Mouse (Mus musculus): Measurements from ENCODE around the gene Tmem53. TPM values are rescaled to one million over a fixed set of nuclear protein-coding genes. Genes with fewer than 3 reads are reported as not detected.

Tmem53 gene
- total RNA-seq (2017) = 0.29 TPM in 1 of 3 replicates, not detected in the others

DNA sequence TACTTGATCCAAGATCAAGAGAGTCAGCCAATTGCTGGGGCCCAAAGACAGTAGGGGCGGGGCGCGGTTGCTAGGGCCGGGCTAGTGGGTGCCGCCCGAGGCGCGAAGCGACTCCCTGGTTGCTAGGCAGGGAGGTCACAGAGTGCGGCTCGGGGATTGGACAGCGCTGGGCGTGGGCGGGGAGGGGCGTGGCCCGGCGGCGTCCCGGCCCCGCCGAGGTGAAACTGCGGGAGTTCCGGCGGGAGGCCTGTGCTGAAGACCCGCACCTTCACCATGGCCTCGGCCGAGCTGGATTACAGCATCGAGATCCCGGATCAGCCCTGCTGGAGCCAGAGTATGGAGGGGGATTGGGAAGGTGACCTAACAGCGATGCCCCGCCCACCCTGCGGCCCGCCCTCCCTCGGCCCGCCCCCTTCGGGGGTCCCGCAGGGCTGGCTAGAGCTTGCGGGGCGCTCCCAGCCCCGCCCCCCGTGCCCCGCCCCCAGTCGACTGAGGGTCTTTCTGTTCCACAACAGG is at the start of gene Tmem53, which contains the start of gene Armh1:
Gene Tmem53, plus strand, starts transcription at position 151 of the 516 bp plus-strand sequence.
Gene Armh1, minus strand, starts transcription at position 325 of the 516 bp plus-strand sequence.
- ATAC-seq (replicated peaks; ENCODE audit: insufficient number of reproducible peaks, low FRiP score, low TSS enrichment, poor library complexity, severe bottlenecking) = peak; percentile 92

DNA sequence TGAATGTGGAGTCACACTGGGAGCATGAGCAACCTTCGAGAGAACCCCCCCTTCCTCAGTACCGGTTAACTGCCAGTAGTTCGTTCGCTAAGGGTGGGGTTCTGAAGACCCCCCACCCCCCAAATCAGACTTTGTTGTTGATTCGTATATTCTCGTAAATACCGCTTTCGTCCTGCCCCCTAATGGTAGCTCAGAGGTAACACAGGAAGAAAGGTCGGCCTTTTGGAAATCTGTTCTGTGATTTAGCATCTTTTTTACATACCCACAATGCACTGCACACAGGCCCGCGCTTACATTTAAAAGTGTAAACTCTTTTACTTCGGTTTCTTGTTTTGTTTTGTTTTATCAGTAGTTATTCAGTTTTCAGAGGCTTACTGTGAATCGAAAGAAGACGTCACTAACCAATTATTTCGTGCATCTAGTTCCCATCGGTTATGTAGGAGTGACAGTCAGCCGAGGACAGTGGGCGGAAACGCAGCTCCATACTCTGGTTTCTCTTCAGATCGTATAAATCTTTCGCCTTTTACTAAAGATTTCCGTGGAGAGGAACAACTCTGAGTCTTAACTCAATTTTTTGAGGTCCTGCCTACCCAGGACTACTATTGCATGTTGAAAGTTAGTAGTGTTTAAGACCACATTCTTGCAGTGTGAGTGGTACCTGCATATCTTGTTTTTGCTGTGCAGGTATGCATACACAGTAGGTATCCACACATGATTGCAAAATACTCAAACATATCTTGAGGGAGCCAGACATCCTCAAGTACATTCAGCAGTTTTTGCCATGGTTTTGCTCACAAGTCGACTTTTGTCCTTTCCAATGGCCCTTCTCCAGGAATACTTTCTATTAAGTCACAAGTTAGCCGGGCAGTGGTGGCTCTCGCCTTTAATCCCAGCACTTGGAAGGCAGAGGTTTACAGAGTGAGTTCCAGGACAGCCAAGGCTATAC is 49.4 kb upstream of the Tmem53 start:
- ATAC-seq (replicated peaks; ENCODE audit: insufficient number of reproducible peaks, low FRiP score, low TSS enrichment, poor library complexity, severe bottlenecking) = peak; percentile 96

DNA sequence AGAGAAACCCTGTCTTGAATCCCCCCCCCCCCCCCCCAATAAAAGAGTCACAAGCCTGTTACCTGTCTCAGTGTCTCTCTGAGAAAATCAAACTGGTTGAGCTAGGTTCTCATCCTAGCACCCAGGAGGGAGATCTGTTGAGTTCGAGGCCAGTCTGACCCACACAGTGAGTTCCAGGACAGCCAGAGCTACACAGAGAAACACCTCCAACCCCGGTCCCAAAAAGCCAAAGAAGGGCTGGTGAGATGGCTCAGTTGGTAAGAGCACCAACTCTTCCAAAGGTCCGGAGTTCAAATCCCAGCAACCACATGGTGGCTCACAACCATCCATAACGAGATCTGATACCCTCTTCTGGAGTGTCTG is 48.8 kb upstream of the Tmem53 start:
- no peak for ATAC-seq (replicated peaks; ENCODE audit: insufficient number of reproducible peaks, low FRiP score, low TSS enrichment, poor library complexity, severe bottlenecking)

DNA sequence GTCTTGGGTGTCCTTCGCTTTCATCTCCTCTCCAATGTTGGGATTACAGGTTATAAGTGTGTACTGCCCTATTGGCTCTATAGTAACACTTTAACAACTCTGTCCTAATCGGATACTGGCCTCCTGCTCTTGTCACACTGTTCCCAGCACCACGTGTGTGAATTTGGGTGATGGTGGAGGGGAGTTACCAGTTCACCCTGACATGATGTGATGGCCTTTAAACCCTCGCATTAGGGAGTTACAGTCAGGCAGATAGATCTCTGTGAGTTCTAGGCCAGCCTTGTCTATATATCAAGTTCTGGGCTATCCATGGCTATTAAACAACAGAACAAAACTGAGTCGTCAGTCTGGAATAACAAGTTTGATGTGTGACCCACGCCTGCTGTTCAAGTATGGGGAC is 42.2 kb upstream of the Tmem53 start:
- no peak for ATAC-seq (replicated peaks; ENCODE audit: insufficient number of reproducible peaks, low FRiP score, low TSS enrichment, poor library complexity, severe bottlenecking)

DNA sequence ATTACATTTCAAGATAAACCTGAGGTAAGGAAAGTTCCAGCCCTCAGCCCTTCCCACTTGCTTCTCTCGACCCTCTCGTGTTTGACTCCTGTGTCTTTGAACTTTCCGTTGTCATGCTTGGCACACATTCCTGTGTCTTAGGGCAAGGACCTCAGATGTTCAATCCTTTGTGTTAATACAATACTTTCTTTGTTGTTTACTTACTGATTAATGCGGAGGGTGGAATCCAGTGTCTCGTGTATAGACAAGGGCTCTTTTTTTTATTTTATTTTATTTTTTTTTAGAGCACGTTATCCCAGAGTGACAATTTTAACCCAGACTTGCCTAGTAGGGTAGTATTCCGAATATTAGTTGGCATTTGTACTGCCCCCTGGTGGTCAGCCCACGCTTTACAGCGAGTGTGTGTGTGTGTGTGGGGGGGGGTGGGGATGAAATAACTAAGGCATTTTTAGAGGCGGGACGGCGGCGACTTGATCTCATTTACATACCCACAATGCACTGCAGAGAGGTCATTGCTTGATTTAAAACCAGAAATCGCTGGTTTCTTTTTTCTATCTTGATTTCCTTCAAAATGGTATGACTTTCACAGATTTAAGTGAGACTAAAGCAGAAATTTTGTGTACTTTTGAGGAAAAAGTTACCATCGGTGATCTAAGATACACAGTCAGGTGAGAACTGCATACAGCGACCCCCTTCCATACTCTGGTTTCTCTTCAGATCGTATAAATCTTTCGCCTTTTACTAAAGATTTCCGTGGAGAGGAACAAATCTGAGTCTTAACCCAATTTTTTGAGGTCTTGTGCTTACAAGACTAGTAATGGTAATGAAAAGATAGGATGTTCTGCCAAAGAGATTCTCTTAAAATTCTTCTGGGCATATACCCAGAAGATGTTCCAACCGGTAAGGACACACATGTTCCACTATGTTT is 41.3 kb upstream of the Tmem53 start:
- ATAC-seq (replicated peaks; ENCODE audit: insufficient number of reproducible peaks, low FRiP score, low TSS enrichment, poor library complexity, severe bottlenecking) = peak; percentile 94

DNA sequence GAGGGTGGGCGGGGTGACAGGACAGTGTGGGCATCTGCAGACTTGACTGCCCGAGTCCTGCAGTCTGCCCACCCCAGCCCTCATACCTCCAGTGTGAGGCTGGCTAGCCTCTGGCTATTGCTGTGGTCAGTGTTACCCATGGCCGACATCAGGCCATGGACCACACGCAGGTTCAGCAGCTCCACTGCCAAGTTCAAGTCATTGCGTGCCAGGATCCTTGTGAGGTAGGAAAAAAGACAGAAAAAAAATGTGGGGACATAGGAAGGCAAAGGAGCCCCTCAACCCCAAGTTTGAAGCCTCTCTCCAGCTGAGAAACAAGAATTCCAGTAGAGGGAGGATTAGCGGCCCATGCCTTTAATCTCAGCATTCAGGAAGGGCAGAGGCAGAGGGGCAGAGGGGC is 37.5 kb upstream of the Tmem53 start:
- no peak for ATAC-seq (replicated peaks; ENCODE audit: insufficient number of reproducible peaks, low FRiP score, low TSS enrichment, poor library complexity, severe bottlenecking)

DNA sequence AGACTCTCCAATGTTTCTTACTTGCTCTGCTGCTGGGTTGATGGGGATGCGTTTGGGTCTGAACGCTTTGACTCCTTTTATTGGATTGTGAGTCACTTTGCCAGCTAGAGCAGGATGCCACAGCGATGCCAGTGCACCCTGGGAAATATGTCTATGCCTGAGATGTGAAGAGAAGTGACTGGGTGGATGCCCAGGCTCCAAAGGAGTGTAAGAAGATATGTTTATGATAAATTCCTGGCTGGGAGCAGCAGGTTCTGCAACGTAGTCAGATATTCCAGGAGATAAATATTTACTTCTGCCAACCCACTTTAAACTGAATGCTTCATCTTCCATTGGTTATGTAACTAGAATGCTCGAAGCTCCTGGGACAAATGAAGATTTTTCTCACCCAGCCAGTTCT is 34.7 kb upstream of the Tmem53 start:
- no peak for ATAC-seq (replicated peaks; ENCODE audit: insufficient number of reproducible peaks, low FRiP score, low TSS enrichment, poor library complexity, severe bottlenecking)

DNA sequence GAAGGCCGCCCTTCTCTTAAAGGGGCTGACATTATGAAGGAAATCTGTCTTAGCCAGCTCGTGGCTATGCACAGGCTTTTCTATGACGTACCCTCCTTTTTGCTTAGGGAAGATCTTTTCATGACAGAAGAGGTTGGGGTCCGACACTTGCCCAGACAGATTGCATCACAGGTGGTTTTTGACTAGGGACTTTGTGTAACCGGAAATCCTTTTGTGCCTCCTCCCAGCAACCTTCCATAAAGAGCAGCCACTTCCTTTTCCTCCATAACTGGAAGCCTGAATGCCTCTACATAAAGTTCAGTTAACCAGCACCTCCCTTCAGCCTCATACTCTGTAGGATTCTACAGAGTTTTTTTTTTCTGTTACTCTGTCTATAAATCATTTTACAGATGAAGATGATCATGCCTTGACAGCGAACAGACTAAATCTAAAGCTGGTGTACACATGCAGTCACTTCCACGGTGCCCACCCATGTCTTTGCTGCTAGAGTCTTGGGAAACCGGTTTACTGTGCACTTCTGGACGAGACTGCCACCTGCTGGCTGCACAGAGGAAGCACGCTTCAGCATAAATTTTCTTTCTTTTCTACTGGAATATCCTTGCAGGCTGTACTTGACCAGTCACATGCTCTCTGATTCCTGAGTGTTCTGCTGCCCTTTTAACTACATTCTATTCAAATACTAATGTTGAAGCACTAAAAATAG is 33.1 kb upstream of the Tmem53 start:
- ATAC-seq (replicated peaks; ENCODE audit: insufficient number of reproducible peaks, low FRiP score, low TSS enrichment, poor library complexity, severe bottlenecking) = peak; percentile 76

DNA sequence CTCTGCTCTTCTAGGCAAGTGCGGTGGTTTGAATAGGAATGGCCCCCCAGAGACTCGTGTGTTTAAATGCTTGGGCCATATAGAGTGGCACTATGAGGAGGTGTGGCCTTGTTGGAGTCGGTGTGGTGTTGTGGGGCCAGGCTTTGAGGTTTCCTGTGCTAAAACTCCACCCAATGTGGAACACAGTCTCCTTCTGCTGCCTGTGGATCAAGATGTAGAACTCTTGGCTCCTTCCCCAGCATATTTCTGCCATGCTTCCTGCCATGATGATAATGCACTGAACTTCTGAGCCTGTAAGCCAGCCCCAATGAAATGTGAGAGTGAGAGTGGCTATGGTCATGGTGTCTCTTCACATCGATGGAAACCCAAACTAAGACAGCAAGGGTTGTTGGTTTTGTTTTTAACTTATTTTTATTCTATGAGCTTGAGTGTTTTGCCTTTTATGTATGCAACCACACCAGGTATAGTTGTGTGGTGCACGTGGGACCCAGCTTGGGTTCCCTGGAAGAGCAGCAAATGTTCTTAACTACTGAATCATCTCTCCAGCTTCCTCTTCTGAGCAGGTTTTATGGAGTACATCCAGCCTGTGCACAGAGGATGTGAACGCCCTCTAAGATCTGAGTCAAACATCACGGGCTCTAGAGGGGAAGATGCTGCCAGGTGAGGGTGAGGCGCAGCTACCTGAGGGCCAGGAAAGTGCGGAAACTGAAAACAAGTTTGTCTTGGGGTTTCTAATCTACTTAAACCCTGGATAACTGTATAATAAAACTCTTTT is 30.8 kb upstream of the Tmem53 start:
- no peak for ATAC-seq (replicated peaks; ENCODE audit: insufficient number of reproducible peaks, low FRiP score, low TSS enrichment, poor library complexity, severe bottlenecking)

DNA sequence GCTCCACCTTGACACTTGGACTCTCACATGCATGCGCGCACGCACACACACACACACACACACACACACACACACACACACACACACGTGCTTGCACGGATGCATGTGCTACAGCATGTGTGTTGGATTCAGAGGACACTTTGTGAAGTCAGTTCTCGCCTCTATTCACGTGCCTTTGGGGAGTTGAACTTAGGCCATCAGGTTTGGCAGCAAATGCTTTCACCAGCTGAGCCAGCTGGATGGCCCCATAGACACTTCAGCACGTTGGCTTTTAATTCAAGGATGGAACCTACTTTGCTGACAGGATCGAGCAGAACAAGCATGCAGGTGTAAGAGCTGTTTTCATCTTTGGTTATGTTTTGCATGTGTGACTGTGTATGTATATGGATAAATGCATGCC is 29.9 kb upstream of the Tmem53 start:
- no peak for ATAC-seq (replicated peaks; ENCODE audit: insufficient number of reproducible peaks, low FRiP score, low TSS enrichment, poor library complexity, severe bottlenecking)

DNA sequence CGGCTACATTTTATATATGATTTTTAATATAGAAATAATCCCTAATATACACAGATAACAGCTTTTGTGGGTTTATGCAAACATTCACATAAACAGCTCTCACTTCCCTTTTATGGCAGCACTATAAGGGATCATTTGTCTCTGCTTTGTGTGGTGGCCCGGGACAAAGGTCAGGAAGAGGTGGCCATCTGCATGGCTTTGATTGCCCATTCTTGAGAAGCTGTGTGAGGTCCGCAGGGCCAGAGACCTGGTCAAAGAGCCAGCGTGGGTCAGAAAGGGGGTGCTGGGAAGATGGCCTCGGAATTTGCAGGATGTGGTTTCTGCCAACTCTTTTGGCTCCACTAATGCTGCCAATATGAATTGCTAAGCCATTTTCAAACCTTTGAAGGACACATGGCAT is 28.8 kb upstream of the Tmem53 start:
- ATAC-seq (replicated peaks; ENCODE audit: insufficient number of reproducible peaks, low FRiP score, low TSS enrichment, poor library complexity, severe bottlenecking) = 0 out of 2 replicates have a peak, but pooled peaks have one; percentile 16

DNA sequence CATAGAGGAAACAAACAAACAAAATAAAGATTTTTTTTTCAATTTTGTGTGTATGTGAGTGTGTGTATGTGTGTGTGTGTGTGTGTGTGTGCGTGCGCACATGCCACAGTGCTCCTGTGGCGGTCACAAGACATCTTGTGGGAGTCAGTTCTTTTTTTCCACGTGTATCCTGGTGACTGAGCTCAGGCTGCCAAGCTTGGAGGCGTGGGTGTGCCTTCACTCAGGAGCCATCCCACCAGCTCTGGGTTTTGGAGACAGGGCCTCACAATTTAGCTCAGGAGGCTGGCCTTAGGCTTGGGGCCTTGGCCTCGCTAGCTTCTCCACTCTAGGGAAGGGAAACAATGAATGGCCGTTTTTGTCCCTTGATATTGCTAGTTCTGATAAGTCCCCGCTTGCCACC is 27.6 kb upstream of the Tmem53 start:
- no peak for ATAC-seq (replicated peaks; ENCODE audit: insufficient number of reproducible peaks, low FRiP score, low TSS enrichment, poor library complexity, severe bottlenecking)

DNA sequence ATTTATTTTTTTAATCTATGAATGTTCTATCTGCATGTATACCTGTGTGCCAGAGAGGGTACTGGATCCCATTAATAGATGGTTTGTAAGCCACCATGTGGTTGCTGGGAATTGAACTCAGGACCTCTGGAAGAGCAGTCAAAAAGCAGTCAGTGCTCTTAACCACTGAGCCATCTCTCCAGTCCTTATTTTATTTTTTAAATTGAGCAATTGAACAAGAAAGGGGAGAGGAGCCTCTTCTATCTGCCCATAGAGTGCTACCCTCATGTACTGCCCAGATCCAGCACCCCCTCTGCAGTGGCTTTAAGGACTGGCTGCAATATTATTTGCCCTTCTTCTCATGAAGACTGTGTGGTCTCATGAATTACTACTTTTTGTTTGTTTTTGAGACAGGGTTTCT is 26.5 kb upstream of the Tmem53 start:
- no peak for ATAC-seq (replicated peaks; ENCODE audit: insufficient number of reproducible peaks, low FRiP score, low TSS enrichment, poor library complexity, severe bottlenecking)

DNA sequence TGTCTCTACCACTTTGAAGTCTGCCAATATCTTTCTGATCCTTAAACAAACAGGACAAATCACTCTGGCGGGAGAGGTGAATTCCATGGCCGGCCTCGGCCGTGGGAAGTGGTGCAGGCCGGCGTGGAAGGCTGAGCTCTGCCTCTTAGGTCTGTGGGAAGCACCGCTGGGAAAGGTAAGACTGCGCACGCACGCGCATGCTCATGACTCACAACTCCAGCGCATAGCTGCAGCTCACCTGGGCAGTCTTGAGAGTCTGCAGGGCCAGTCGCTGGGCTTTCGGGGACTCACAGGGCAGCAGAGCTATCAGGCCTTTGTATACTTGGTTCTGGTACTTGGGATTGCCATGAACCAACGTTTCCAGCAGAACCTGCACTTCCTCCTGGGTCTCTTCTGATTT is 22.2 kb upstream of the Tmem53 start:
- no peak for ATAC-seq (replicated peaks; ENCODE audit: insufficient number of reproducible peaks, low FRiP score, low TSS enrichment, poor library complexity, severe bottlenecking)

DNA sequence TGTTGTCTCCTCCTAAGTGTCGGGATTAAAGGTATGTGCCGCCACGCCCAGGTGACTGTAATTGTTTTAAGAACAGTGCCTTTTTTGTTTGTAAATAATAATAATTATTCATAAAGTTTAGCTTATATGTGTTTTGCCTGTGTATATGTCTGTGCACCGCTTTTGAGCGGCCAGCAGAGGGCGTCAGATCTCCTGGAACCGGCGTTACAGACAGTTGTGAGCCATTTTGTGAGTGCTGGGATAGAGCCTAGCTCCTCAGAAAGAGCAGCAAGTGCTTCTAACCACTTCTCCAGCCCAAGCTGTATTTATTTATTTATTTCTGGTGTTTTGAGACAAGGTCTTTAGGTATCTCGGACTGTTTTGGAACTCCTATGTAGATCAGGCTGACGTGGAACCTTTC is 21.4 kb upstream of the Tmem53 start:
- no peak for ATAC-seq (replicated peaks; ENCODE audit: insufficient number of reproducible peaks, low FRiP score, low TSS enrichment, poor library complexity, severe bottlenecking)

DNA sequence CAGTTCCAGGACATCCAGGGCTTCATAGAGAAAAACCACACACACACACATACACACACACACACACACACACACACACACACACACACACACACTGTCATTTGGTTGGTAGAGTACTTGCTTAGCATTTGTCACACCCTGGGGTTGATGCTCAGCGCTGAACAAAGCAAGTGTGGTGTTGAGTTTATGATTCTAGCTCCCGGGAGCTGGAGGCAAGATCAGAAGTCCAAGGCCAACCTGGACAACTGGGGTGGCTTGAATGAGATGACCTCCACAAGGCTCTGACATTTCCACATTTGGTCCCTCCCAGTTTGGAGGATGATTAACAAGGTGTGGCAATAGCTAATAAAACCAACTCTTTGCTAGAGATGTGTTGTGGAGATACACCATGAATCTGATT is 20.5 kb upstream of the Tmem53 start:
- no peak for ATAC-seq (replicated peaks; ENCODE audit: insufficient number of reproducible peaks, low FRiP score, low TSS enrichment, poor library complexity, severe bottlenecking)

DNA sequence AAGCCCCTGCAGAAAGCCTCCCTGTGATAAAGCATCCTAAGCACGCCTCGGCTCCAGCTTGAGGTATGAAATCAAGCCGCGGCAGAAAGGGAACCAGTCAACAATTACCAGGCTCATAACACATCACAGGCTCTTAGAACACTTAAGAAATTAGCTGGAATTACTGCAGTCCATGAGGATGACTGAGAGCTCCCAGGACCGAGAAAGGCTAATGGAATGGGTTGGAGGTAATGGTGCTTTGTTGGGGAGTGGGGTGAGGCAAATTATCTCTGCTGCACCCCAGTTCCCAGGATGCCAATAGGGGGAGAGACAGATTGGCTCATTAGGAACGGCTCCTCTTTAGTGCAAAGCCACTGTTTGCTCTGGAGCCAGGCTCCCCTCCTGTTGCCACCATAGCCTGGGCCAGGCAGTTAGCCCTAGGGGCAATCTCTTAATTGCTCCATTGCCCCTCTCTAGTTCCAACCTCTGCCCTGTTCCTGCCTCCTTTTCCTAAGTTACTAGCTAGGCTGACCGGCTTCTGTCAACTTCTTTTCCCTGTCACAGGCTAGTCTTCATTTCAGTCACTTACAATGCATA is 17.5 kb upstream of the Tmem53 start:
- no peak for ATAC-seq (replicated peaks; ENCODE audit: insufficient number of reproducible peaks, low FRiP score, low TSS enrichment, poor library complexity, severe bottlenecking)

DNA sequence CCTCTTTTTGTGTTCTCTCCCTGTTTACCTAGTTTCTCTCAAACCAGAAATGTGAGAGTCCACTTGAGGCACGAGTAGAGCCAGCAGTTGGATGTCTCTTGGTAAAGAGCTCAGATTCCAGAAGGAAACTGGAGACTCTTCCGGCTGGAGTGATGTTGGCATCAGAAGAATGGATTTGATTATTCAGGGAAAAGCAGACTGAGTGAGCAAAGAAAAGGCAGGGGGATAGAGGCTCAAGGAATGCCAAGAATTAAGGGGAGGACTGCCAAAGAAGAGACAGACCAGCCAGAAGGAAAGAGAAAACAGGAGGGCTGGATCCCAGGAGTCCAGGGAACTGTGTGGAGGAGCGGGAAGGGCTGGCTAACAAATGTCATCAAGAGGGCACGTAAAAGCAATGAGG is 15.9 kb upstream of the Tmem53 start:
- no peak for ATAC-seq (replicated peaks; ENCODE audit: insufficient number of reproducible peaks, low FRiP score, low TSS enrichment, poor library complexity, severe bottlenecking)

Measured in monocyte, adult 5-6 weeks (primary cell).